Mouse (Mus musculus) E14TG2a.4 (cell line): ENCODE data around the gene 2900092C05Rik.

Source experiments
- H3K27me3 ChIP-seq: 2 replicates; pipeline ENCODE4 v1.6.1; 2014; ENCODE audit warnings: low read length, control low read depth; ENCODE audit not compliant: insufficient read depth
- H3K36me3 ChIP-seq: 2 replicates; pipeline ENCODE4 v1.6.1; 2014; ENCODE audit warnings: low read length, control low read depth; ENCODE audit not compliant: insufficient read depth
- H3K4me1 ChIP-seq: replicated peaks from 2 replicates; pipeline ENCODE4 v1.6.1; 2014; ENCODE audit warnings: low read depth, low read length, control low read depth
- H3K4me3 ChIP-seq: replicated peaks from 2 replicates; pipeline ENCODE4 v1.5.1; 2014; ENCODE audit warnings: mild to moderate bottlenecking, low read length
- H3K9me3 ChIP-seq: 2 replicates; pipeline ENCODE4 v1.6.1; 2014; ENCODE audit warnings: low read length, control low read depth
- CTCF ChIP-seq: conservative IDR thresholded peaks from 2 replicates; pipeline ENCODE4 v1.5.1; 2014; ENCODE audit warnings: low read length
- NANOG ChIP-seq: IDR thresholded peaks from 2 replicates; pipeline ENCODE4 v1.6.1; 2014; ENCODE audit warnings: borderline replicate concordance, low read length, mixed read lengths
- POU5F1 ChIP-seq: IDR thresholded peaks from 2 replicates; pipeline ENCODE4 v1.6.1; 2014; ENCODE audit warnings: low read length, borderline replicate concordance

2900092C05Rik gene

DNA sequence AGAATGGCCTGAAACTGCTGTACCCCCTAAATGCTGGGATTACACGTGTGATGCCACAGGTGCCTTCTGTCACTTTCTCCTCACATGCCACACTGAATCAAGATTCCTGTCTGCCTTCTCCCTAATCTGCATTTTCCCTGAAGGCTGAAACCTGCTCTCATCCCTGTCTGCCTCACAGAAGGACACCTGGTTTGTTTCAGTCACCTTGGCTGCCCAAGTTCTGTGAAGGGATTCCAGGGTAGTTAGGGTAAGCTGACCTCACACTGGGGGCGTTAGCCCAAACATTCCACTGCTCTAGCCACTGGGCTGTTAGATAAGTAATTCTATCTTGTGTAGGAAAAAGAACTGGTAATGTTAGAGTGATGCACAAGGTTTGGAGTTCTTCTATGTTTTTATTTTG lies at the start of gene 2900092C05Rik:
Gene 2900092C05Rik (plus strand): TSS at position 301 of the 400 bp plus-strand sequence.
- Histone ChIP-seq H3K9me3 (no peaks in the 10 kb centered on the region), H3K27me3 (no peaks in the 10 kb centered on the region), H3K4me1 (no peaks in the 10 kb centered on the region), H3K36me3 (no peaks in the 10 kb centered on the region), H3K4me3 (no peak within 1 kb of the TSS)
- TF ChIP-seq POU5F1, result no peak
- no peak for TF ChIP-seq NANOG
- TF ChIP-seq CTCF, result no peak

DNA sequence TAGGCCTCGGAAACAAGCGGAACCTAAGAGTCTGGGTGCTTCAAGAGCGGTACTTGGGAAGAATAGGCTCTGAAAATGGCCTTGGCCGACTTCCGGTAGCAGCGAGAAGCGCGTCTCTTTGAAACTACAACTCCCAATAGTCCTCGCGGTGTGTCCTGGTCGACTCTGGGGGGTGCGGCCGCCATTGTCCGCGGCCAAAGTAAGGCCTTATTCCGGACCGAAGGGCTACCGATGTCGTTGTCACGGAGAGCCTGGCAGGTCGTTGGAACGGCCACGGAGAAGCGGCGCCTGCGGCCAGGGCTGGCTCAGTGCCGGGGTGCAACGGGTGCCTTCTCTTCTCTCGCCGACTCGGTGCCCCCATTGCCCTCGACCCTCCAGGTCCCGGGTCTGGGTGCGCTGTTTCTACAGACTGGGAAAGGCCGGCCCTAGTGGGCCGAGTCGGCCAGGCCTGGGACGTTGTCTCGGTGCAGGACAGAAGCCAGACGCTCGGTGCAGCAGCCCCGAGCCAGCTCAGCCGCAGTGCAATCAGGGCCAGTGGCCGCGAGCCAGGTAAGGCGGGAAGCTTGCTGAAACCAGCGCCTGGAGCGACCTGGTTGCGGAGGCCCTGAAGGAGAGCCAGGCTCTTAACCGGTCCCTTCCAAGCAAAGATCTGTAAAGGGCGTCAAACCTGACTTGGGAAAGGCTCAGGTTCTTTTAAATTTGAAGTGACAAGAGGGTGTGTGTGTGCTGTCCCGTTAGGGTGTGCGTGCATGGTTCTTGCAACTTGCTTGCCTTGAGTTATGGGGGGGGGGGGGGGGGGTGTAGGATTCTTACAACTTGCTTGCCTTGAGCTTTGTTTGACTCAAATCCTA lies 33.9 kb upstream of the 2900092C05Rik start, which contains the start of gene Zfp606:
Gene Zfp606 (plus strand): TSS at position 136 of the 851 bp plus-strand sequence.
- Histone ChIP-seq H3K27me3 (no peaks in the 10 kb centered on the region), H3K4me3 (peak within 1 kb of the TSS; percentile 95), H3K4me1 (peaks cover 11% of the 10 kb centered on the region), H3K9me3 (no peaks in the 10 kb centered on the region), H3K36me3 (peaks cover 31% of the 10 kb centered on the region)
- TF ChIP-seq NANOG, result no peak
- no peak for TF ChIP-seq CTCF
- no peak for TF ChIP-seq POU5F1

DNA sequence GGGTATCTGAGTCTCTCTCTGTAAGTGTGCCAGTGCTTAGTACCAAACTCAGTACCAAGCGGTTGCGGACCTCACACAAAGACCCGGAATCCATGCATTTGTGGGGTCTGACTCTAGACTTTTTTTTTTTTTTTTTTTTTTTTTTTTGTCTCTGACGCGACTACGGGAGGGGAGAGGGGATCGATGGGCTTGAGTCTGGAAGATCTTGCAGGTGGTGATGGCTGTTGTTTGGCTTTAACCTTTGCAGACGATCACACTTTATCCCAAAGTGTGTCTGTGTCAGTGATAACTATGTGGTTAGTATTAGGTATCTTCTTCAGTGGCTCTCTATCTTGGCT lies 33.3 kb upstream of the 2900092C05Rik start:
- TF ChIP-seq CTCF (no peak), POU5F1 (no peak), NANOG (no peak)
- Histone ChIP-seq H3K9me3 (no peaks in the 10 kb centered on the region), H3K36me3 (peaks cover 37% of the 10 kb centered on the region), H3K4me1 (peaks cover 11% of the 10 kb centered on the region), H3K27me3 (no peaks in the 10 kb centered on the region), H3K4me3 (peak overlapping the region; percentile 95)

DNA sequence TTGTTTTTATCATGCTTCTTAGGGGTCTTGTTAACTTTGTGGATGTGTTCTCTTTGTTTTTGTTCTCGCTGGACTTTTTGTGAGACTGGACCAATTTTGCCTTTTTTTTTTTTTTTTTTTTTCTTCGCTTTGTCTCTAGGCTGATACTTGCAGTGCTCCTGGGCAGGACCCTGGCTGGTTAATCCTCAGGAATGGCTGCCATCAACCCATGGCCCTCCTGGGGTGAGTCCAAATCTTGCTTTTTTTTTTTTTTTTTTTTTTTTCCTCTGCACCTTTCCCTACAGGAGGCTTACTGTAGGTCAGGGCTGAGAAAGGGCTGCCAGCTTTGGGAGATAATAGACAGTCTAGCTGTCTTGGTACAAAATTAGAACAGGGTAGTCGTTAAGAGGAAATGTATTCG lies 32.8 kb upstream of the 2900092C05Rik start:
- Histone ChIP-seq H3K4me3 (peak overlapping the region; percentile 95), H3K9me3 (no peaks in the 10 kb centered on the region), H3K36me3 (peaks cover 42% of the 10 kb centered on the region), H3K27me3 (no peaks in the 10 kb centered on the region), H3K4me1 (peaks cover 11% of the 10 kb centered on the region)
- TF ChIP-seq CTCF (no peak), NANOG (no peak), POU5F1 (no peak)

DNA sequence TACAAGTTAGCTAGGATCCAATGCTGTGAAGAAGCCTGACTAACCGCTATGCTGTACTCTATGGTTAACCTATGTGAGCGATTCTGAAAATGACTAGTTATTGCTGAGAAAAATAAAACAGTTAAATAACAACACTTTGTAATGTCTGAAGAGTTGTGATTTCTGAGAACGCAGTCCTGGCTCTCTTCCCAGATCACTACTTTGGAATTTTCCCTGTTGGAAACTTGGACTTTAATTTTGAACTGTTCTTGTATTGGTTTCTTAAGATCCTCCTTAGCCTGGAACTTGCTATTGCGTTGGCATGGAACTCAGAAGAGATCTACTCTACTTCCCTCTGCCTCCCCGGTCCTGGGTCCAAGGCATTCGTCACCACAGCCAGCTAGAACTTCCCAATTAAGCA lies 28.5 kb upstream of the 2900092C05Rik start:
- TF ChIP-seq POU5F1 (no peak), NANOG (no peak), CTCF (no peak)
- no peaks in the 10 kb centered on the region for H3K27me3 ChIP-seq
- peaks cover 8% of the 10 kb centered on the region for H3K4me1 ChIP-seq
- peaks cover 51% of the 10 kb centered on the region for H3K36me3 ChIP-seq
- no peaks in the 10 kb centered on the region for H3K9me3 ChIP-seq
- H3K4me3 ChIP-seq, result no peak overlapping the region

DNA sequence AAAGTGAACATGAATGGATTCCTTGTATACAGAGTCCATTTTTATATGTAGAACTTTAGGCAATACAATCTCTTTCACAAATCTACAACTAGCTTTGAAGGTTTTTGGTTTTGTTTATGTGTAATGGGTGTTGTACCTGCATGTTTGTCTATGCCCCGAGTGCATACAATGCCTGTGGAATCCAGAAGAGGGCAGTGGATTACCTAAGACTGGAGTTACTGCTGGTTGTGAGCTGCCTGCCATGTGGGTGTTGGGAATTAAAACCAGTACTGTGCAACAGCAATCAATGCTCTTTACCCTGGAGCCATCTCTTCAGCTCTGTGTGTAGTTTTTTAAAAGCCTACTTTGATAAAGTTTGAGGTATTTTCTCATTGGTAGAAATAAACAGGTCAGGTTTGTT lies 26.4 kb upstream of the 2900092C05Rik start:
- no peaks in the 10 kb centered on the region for H3K4me1 ChIP-seq
- TF ChIP-seq CTCF (peak; percentile 46), POU5F1 (no peak), NANOG (no peak)
- no peaks in the 10 kb centered on the region for H3K27me3 ChIP-seq
- H3K4me3 ChIP-seq, result no peak overlapping the region
- H3K36me3 ChIP-seq, result peaks cover 56% of the 10 kb centered on the region
- H3K9me3 ChIP-seq, result no peaks in the 10 kb centered on the region

DNA sequence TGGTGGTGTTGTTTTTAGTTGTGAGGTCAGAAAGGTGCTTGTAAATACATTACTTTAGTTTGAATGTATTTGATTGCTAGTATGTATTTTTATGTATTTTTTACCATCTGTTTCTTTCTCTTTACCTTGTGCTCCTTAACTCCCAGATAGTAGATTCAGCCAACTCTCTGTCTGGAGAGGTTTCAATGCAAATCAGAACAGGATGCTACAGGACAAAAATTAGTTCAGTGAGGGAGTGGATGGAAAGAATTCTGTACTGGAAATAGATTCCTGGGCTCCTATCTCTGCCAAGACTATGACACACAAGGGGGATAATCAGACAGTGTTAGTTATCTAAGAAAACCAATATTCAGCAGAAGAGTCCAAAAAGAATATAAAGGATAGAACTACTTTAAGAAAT lies 25.6 kb upstream of the 2900092C05Rik start:
- H3K36me3 ChIP-seq, result peaks cover 55% of the 10 kb centered on the region
- H3K27me3 ChIP-seq, result no peaks in the 10 kb centered on the region
- H3K4me1 ChIP-seq, result no peaks in the 10 kb centered on the region
- no peaks in the 10 kb centered on the region for H3K9me3 ChIP-seq
- no peak for TF ChIP-seq CTCF
- no peak for TF ChIP-seq NANOG
- TF ChIP-seq POU5F1, result no peak
- no peak overlapping the region for H3K4me3 ChIP-seq

DNA sequence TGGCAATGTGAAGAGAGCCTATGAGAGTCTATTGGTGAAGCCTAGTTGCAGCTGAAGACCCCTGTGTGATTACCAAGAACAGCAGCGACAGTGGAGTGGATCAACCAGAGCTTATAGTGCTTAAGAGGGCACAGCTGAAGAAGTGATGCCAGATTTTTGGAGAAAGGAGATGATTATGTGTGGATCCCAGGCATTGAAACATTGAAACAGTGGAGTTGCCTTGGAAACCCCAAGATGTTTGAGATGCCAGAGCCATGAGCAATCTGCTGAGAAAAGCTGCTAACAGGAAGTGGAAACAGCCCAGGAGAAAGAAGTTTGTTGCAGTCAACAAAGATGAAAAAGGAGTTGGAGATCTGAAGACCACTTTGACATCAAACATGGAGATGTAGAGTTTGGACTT lies 1.4 kb upstream of the 2900092C05Rik start:
- H3K27me3 ChIP-seq, result no peaks in the 10 kb centered on the region

More for the DNA sequence above, 1.4 kb upstream of the 2900092C05Rik start:
- Histone ChIP-seq H3K4me1 (no peaks in the 10 kb centered on the region), H3K36me3 (no peaks in the 10 kb centered on the region), H3K9me3 (no peaks in the 10 kb centered on the region), H3K4me3 (no peak overlapping the region)
- TF ChIP-seq POU5F1 (no peak), CTCF (no peak)
